Mouse (Mus musculus) kidney, postnatal 4 days (tissue): ENCODE measurements around the gene Agbl1.
"Not testable (repeated sequence)": the region's sequence is repeated elsewhere in the genome, so short reads cannot be mapped to it uniquely, and the experiment has no call there.

Experiments
- DNase-seq, 2 experiments: peaks; one replicate each; pipeline ENCODE4 v3.0.0; 2021; ENCODE audit warnings: mixed read lengths in 2 of 2

Agbl1 gene

DNA sequence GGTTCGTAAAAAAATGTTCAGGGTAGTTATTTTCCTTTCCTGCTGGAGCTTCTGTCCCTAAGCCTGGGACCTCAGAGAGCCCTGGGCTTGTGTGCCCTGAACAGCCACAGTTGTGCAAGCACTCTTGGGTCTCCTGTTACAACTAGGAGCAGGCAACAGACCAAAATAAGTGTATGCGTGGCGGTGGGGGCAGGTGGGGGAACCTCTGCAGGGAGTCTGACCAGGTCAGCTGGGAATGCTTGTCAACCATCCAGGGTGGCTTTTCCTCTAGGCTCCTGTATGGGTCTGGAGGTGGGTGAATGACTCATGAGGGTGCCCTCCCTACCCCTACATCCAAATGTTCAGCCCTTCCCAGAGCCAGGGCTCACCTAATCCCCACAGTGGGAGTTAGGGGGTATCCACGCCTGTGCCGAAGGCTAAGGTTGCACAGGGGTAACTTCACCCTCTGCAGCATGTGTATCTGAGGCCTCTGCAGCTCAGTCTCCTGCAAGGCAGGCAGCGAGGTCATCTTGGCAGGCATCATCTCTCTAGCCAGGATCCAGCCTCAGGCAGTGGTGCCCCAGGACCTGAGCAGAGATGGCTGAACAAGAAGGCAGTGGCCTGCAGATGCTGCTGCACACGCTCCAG, at the start of gene Agbl1:
TSS of gene Agbl1 (plus strand) at position 577 of the 627 bp plus-strand sequence.
- DNase-seq = peak; percentile 2 to 5

DNA sequence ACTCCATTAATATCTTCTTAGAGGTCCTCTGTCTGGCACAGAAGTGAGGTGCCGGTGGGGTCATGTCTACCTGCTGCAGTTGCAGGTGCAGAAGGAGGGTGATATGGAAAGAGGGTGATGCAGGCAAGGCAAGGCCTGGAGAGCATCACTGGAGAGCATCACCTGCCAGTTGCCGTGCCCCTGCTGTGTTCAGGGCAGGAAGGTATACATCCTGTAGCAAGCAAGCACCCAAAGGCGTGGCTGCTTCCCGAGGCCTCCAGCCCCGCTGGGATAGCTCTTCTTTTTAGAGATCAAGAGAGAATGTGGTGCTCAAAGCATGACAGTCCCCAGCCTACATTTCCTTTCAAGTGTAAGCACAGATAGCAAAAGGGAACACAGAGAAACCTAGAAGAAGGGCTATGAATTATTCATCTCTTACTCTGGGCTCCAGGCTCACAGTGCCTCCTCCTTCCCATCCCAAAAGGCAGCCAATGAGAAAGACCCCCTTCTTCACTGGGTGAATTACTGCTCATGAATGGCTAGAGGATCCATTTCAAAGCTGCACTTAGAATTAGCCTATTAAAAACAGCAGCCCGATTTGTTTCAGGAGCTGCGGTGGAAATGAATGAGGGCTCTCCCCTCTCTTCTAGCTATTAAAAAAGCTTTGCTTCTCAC, 44.6 kb upstream of the Agbl1 start:
- no peak for DNase-seq

DNA sequence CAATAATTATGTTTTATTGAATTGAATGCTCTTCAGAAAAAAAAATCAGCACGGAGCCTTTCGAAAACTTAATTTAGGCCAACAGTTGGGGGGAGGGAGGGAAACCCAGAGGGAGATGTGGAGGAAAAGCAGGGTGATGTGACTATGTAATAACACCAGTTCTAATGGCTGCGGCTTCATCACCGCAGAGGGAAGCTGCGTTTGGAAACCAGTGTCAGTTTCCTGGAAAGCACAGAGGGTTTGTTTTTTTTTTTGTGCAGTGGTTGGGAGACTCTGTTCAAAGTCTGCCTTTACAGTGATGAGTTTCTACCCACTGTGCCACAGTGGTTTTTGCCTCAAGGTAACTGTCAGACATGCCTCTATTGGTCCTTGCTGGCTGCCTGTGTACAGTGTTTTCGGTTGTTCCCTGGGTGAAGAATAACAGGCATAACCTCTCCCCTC, 44.0 kb upstream of the Agbl1 start:
- no peak for DNase-seq

DNA sequence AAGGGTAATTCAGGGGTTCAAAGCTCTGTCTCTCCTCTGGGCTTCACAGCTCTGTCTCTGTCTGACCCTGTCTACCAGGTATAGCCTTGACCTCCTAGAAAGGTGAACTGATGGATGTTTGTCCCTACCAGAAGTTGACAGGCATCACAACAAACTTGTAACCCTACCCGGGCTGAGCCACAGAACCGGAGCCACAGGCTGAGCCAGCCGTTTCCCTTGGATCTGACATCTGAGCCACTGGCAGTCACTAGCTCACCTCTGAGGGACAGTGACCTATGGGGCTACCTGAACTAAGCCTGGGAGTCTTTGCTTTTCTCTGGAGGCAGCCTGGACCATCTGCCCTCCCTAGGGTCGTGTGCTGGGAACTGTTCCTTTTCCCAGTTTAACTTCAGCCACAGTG, 11.1 kb upstream of the Agbl1 start:
- no peak for DNase-seq

DNA sequence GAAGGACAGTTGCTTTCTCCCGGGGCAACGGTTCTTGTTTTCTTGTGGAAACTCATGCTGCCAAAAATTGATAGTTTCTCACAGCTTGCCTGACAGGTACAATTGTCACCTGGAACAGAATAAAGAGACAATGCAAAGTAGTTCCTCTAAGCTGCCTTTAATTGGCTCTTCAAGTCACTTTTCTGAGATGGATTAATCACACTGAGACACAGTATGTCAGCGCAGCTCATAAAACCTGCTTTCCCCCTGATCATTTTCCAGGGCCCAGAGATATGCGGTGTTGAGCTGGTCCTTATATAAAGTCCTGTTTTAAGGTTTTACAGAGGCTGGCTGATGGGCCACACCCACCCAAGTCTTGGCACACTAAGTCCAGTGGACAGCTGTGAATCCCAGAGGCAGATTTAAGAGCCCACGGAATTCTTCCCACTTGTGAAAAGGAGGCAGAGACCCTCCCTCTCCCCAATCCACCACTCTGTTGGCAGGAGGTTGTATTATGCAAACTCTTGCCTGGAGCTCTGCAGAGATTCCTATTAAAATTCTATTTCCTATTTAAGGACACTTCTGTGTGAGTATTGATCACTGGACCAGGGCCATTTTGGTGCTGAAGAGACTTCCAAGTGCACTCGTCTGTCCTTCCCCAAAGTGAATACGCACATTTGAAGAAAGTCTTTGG, 9.8 kb upstream of the Agbl1 start:
- no peak for DNase-seq

DNA sequence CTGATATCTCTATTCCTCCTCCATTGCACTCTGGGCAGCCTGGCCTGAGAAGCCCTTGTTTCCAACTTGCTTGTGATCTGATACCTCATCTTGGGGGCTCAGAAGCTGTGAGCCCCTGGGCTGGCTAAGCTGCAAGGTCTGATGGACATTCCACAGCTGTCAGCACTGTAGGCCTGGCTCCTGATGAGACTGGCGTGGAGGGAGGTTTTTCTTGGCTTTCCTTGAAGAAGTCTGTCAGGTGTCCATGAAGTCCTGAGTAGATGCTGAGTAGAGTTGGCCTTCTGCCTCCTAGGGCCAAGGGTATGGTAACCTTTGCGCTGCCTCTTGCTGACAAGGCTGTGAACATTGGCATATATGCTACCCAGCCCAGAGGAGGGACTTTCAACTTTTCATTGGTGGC, 7.0 kb upstream of the Agbl1 start:
- DNase-seq = no peak

DNA sequence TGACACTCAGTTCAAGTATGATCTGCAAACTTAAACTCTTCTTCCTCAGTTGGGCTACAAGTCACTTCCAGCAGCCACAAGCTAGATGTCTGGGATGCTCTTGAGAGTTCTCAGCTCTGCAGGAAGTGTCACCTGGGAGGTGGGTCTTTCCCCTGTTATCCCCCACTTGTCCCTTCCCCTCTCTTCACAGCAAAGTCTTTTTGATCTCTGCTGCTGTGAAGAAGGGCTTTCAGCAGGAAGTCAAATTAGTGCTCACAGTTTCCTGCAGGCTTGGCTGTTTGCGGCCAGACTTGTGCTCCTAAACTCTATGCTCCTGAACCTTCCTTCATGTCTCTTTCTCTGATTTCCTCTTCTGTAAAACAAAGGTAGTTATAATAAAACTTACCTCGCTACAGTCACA, 806 bp upstream of the Agbl1 start:
- DNase-seq = no peak

DNA sequence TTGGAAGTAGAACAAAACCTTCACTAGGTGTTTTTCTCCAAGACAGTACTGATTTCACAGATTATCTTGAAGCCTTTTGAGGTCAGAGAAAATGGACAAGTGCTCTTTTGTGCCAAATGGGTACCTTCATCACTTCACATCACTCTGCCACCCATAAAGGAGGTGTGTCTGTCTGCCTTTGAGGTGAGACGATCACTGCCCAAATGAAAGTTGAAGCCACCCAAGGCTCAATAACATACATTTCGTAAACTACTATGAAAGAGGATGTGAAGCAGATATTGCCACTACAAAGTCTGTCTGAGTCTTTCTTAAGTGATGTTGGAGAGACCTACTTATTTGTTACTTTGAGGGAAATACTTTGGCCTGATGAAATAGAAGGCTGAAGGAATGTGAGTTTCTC, 4.6 kb downstream of the Agbl1 start:
- DNase-seq = no peak

DNA sequence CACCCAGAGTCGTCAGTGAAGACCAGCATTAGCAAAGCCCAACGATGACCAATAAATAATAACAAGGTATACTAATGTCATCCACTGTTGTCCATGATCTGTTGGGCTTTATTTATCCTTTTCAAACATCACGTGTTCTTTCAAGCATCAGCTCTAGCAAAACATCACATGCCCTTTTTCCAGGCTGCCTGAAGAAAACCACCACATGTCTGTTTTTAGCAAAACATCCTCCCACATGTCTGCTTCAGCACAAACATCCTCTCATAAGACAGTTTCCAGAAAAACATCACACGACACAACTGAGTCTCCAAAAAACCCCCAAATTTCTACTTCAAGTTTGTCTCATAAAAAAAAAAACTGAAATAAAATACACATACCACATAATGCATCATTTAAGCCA, 7.8 kb downstream of the Agbl1 start:
- no peak for DNase-seq

DNA sequence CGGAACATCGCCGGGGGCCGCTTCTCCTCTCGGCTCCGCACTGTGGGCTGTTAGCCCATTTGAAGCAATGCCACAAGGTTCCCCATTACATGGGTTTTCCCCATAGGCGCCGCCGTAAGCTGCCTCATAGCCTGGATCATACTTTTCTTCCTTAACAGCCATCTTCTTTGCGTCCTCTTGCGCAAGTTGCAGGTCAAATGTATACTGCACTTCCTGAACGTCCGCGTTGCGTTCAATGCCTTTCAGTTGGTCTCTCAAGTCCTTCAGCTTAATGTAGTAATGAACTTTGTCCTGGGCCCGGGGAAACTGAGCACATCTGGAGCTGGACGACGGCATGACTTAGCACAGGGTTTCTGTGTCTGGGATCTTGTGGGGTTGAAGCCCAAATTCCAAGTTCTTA, 15.2 kb downstream of the Agbl1 start:
- not testable (repeated sequence) for DNase-seq

DNA sequence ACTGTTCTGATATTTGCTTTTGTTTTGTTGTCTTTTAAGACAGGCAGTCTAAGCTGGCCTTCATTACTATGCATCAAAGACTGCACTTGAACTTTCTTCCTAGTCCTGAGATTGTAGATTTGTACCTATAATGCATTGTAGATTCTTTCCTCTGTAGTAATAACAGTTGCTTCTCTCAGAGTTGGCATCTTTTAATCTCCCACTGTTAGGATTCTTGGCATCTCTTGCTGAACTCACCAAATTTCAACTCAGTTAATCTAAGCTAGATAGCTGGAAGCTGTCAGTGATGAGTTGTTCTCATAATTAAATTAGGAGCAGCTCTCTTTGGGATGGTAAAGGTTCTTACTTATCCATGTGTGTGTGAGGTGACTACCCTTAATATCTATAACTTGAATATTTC, 45.4 kb downstream of the Agbl1 start:
- DNase-seq = no peak

DNA sequence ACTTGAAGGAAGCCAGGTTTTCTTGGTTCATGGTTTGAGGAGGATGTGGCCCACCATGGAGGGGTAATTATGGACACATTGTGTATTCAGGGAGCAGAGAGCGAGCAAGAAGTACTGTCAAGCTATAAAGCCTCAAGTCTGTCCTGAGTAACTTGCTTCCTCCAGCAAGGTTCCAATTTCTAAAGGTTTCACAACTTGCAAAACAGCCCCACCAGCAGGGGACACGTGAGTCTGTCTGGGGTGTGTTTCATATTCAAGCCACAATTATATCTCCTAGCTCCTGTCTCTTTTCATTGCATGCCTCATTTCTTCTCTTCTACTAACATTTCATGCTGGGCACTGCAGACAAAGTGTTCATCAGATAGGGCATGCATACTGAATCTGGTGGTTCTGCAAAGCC, 53.1 kb downstream of the Agbl1 start:
- DNase-seq = no peak

DNA sequence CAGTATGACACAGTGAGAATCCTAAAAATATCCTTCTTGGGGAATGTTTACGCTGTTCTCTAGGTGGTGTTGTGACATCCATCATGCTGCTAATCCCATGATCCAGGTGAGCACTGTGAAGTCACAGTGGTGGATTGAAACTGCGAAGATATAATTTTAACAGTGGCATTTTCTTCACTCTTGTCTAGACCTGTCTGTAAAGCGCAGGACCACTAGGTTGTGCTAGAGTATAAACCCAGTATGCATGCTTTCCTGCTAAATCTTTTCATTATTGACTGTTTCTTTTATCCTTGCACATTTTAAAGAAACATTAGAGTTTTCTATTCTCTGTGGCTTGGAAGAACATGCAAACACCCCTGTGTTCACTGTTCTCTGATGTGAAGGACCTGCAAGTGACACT, 57.8 kb downstream of the Agbl1 start:
- peak; percentile 3 for DNase-seq

DNA sequence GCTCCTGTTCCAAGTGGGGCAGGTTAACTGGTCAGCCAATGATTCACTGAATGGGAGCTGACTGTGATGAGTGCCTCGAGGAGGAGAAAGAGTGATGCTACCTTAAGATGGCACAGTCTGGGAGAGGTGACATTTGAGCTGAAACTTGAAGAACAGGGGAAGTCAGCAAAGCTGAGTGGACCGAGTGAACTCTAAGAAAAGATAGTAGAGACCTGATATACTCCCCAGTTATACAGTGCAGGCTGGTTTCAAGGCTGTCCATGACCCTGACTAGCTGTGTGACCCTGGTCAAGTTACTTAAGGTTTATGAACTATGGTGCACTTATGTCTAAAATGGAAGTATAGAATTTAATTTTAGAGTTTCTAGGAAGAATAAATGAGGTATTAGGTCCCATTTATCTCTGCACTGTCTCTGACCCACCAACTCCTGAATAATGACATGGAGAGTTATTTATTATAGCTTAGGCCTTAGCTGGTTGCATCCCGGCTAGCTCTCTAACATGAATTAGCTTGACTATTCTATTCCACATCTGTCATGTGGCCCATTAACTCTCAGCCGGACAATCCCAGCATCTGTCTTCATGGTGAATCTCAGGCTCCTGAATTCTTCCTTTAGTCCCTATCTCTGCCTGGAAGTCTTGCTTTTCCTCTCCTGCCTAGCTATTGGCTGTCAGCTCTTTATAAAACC, 92.3 kb downstream of the Agbl1 start:
- no peak for DNase-seq

DNA sequence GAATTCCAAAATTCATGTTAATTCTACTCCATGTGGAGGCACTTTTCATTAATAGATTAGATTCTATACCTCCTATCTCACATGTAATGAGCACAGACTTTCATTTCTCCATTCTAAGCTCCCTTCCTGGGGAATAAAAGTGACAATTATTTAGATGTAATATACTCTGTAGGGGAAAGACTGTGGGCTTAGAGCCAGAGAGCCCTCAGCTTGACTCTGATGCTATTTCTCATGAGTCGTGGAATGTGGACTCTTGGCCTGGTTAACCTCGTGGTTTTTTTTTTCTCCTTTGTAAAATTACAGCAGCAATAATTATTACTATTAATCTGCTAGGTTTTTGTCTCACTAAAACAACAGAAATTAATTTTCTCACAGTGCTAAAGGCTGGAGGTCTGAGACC, 96.4 kb downstream of the Agbl1 start:
- DNase-seq = peak; percentile 41 to 56

DNA sequence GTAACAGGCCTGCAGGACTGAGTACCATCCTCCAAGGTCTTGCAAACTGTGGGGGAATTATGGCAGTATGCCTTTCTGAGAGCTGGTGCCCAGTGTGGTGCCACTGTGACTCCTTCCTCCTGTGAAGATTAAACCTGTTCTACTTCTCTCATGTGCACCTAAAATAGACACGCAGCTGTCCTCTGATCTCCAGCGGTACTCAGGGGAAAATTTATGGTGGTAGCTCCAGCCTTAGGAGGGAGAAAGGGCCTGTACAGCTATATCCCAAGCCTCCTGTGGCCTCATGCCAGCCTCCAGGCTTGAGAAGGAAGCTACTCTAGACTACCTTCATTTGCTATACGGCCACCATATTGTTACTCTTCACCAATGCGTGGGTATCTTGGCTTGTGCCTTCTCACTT, 109.6 kb downstream of the Agbl1 start:
- DNase-seq = no peak

DNA sequence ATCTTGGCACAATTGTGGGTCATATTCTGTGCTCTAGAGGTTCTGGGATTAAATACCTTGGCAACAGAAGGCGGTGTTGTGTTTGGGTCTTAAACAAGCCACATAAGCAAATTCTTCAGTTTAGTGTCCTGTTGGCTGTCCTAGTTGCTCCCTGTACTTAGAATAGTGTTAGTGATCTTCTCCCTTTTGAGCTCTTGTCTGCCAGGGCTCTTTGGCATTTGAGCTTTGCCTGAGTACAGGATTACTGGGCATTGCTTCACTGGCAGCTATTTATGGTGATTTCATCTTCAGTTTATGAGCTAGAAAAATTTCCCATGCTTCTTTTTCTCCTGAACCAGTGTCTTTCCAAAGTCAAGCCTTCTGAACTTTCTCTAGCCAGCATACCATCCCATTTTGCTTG, 111.9 kb downstream of the Agbl1 start:
- no peak for DNase-seq

DNA sequence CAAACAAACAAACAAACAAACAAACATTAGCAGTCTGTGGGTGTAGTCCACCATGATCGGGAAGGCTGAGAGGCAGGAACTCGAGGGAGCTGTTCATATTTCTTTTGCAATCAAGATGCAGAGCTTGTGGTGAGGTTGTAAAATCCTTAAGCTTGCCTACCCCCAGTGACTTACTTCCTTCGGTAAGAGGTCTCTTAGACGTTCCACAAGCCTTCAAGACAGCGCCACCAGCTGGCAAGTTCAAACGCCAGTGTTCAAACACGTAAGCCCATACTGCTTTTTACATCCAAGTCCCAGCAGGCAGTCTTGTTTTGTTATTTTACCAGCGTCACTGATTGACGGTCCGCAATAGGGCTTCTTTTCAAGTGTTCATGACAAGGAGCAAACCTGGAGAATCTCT, 123.8 kb downstream of the Agbl1 start:
- peak; percentile 63 to 64 for DNase-seq

DNA sequence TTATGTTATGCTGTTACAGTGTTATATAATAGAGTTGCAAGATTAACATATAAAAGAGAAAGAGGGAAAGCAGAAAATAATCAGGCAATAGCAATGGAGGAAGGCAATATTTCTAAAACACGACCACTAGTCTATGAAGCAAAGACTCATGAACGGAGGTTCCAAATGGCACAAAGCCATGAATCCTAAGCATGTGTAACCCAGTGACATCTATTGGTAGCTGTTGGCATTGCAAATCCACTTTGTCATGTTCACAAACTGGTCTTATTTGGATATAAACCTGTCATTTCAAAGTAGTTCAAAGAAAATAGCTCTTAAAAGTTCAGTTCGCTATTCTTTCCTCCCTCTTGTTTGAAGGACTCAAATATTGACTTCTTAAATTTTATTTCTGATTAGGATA, 124.8 kb downstream of the Agbl1 start:
- peak; percentile 29 to 45 for DNase-seq

DNA sequence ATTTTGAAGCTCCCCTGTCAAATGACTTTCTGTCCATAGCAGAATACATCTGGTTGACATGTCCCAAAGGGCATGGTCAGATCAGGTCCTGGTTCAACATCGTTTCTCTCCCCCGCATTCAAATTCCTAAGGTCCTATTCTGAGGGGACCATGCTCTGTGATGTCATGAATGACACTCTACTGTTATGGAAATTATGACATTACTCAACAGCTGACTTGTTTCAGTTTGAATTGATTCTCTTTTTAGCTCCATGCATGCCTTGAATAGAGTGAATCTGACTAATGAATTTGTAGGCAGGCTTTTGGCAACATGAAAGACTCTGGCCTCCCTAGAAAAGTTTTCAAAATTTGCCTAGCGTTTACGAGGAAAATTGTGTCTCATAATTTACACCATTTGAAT, 141.6 kb downstream of the Agbl1 start:
- no peak for DNase-seq

DNA sequence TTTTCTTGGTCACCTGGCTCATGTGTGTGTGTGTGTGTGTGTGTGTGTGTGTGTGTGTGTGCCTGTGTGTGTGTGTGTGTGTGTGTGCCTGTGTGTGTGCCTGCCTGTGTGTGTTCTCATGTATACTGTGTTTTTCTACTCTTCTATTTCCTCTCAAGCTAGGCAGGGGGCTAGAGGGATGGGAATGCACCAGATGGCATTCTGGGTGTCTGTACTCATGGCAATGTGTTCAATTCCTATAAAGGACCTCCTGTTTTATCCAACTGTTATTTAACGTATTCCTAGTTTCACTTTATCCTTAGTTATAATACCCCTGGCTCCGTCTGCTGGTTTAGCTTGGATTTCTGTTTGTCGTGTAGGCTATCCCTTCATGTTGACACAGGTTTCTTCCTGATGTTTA, 149.8 kb downstream of the Agbl1 start:
- no peak for DNase-seq

DNA sequence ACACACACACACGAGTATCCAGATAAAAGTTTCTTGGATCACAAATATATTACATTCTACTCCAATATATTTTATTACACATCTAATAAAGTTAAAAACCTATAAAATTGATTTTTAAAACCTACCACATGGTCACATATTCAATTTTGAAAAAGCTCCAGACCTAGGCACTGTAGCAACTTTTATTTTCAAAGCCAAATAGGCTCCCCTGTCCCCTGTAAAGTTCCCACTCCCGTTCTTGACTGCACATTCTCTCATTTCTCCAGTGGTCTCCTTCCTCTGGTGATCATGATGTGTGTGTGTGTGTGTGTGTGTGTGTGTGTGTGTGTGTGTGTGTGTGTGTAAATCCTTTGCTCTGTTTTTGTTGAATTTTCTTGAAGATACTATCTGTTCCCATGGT, 152.3 kb downstream of the Agbl1 start:
- DNase-seq = no peak

DNA sequence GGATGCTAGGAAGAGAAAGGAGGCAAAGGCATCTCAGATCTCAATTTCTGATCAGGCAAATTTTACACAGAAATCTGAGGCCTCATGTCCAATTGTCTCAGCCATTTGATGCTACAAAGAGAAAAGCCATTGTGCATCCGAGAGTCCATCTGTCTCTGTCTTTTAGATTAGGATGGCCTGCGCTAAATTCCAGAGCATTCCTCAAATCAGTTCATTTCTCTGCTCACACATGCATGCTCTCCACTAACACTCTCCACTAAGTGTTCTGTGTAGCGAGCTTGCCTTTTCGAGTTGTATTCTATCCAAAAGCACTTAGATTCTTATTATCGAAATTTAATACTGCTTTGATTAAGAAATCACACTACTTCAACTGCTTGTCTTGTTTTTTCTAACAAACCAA, 159.6 kb downstream of the Agbl1 start:
- DNase-seq = no peak
